Mouse (Mus musculus): Measurements from ENCODE around the gene Mme. TPM values are rescaled to one million over a fixed set of nuclear protein-coding genes. Genes with fewer than 3 reads are reported as not detected.

Mme gene
- polyA plus RNA-seq, 1 experiment from 2014 or later = 5.8 TPM

DNA sequence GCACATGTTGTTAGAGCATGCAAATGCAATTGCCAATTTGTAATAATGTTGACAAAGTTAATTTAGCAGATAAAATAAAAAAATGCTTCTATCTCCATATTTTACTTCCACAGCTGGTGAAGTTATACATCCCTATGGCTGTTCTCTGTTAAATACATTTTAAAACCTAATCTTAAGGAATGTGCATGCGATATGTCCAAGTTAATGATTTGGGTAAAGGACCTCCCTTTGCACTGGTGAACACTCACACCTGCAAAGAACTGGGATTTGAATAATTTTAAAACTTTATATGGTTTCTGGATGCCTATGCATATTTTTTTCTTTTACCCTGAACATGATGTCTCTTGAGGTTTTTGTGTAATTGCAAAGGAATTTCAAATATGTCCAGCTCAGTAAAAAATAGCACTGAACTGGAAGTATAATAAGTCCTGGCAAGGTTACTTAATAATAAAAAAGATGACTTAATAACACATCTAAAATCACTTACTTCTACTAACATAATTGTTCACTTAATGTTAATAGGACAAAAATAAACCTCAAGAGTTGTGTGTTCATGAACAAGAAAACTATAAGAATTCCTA is 110.4 kb downstream of the Mme start:
- Histone ChIP-seq H3K27ac (no peak overlapping the region), H3K36me3 (no peaks in the 10 kb centered on the region), H3K9me3 (no peaks in the 10 kb centered on the region), H3K27me3 (replicated peaks) (no peaks in the 10 kb centered on the region), H3K4me2 (no peak overlapping the region), H3K4me1 (no peaks in the 10 kb centered on the region), H3K9ac (no peak overlapping the region), H3K4me3 (replicated peaks) (no peak overlapping the region)
- 74% methylated on average over 1 of the region's 1 CpGs for WGBS
- ATAC-seq (ENCODE audit: insufficient read depth, low FRiP score, low read depth) = no peak

DNA sequence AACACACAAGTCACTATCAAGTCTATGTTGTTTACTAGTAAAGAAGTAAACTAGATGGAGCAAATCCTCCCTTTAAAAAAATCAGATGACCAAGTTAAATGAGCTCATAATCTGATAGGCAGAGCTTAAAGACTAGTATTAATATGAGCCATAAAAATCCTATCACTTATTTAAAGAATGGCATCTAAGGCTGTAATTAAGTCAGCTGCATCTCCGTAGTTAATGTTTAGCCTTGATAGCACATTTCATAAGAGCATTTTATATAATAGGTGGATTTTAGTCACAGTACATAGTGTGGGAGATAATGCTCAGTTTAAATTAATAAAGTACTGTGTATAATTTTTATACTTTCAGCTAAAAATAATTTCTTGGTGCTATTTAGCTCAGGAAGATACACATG is 118.2 kb downstream of the Mme start:
- Histone ChIP-seq H3K4me1 (no peaks in the 10 kb centered on the region), H3K27me3 (replicated peaks) (no peaks in the 10 kb centered on the region), H3K4me2 (no peak overlapping the region), H3K9ac (no peak overlapping the region), H3K27ac (no peak overlapping the region), H3K4me3 (replicated peaks) (no peak overlapping the region), H3K36me3 (no peaks in the 10 kb centered on the region), H3K9me3 (no peaks in the 10 kb centered on the region)
- 90% methylated on average over 1 of the region's 1 CpGs for WGBS
- no peak for ATAC-seq (ENCODE audit: insufficient read depth, low FRiP score, low read depth)

GRCm38 (mm10) chr3:63384989-63385388 is 143.7 kb downstream of the Mme start:
- Histone ChIP-seq H3K9me3 (no peaks in the 10 kb centered on the region), H3K4me3 (replicated peaks) (no peak overlapping the region), H3K36me3 (no peaks in the 10 kb centered on the region), H3K9ac (no peak overlapping the region), H3K27ac (no peak overlapping the region), H3K27me3 (replicated peaks) (no peaks in the 10 kb centered on the region), H3K4me2 (no peak overlapping the region), H3K4me1 (no peaks in the 10 kb centered on the region)
- WGBS = 40% methylated on average over 2 of the region's 2 CpGs
- no peak for ATAC-seq (ENCODE audit: insufficient read depth, low FRiP score, low read depth)

DNA sequence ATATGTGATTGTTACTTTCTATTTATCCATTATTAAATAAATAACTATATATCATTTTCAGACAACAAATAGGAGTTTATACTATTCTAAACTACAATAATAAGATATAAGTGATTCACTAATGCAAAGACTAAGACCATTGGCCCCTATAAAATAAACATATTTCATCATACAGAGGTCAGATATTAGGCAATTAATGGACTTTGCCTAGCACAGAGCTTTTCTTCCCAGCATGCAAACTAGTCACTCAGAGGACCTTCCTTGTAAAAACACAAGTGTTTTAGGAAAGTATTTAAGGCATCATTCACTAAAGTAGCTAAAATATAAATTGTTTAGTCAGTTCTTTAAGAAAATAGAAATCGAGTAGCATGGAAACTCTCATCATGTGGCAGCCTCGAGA is 149.4 kb downstream of the Mme start:
- ATAC-seq (ENCODE audit: insufficient read depth, low FRiP score, low read depth) = no peak

GRCm38 (mm10) chr3:63391348-63391747 is 150.0 kb downstream of the Mme start:
- ATAC-seq (ENCODE audit: insufficient read depth, low FRiP score, low read depth) = no peak
- no peak overlapping the region for H3K9ac ChIP-seq
- H3K27ac ChIP-seq = no peak overlapping the region
- H3K27me3 ChIP-seq (replicated peaks) = no peaks in the 10 kb centered on the region
- H3K4me3 ChIP-seq (replicated peaks) = no peak overlapping the region
- H3K36me3 ChIP-seq = no peaks in the 10 kb centered on the region
- H3K4me2 ChIP-seq = no peak overlapping the region
- 50% methylated on average over 2 of the region's 2 CpGs for WGBS
- no peaks in the 10 kb centered on the region for H3K4me1 ChIP-seq
- no peaks in the 10 kb centered on the region for H3K9me3 ChIP-seq

More for the DNA sequence above, 149.4 kb downstream of the Mme start:
- Histone ChIP-seq H3K9ac (no peak overlapping the region), H3K4me1 (no peaks in the 10 kb centered on the region), H3K36me3 (no peaks in the 10 kb centered on the region), H3K9me3 (no peaks in the 10 kb centered on the region), H3K27ac (no peak overlapping the region), H3K27me3 (replicated peaks) (no peaks in the 10 kb centered on the region), H3K4me2 (no peak overlapping the region), H3K4me3 (replicated peaks) (no peak overlapping the region)
- 56% methylated on average over 2 of the region's 2 CpGs for WGBS

GRCm38 (mm10) chr3:63394424-63394941 is 153.1 kb downstream of the Mme start:
- no peaks in the 10 kb centered on the region for H3K36me3 ChIP-seq
- no peak for ATAC-seq (ENCODE audit: insufficient read depth, low FRiP score, low read depth)
- H3K27ac ChIP-seq = no peak overlapping the region
- H3K27me3 ChIP-seq (replicated peaks) = no peaks in the 10 kb centered on the region
- no peak overlapping the region for H3K9ac ChIP-seq
- 83% methylated on average over 4 of the region's 4 CpGs for WGBS
- H3K4me1 ChIP-seq = no peaks in the 10 kb centered on the region
- no peak overlapping the region for H3K4me2 ChIP-seq
- no peaks in the 10 kb centered on the region for H3K9me3 ChIP-seq
- H3K4me3 ChIP-seq (replicated peaks) = no peak overlapping the region

DNA sequence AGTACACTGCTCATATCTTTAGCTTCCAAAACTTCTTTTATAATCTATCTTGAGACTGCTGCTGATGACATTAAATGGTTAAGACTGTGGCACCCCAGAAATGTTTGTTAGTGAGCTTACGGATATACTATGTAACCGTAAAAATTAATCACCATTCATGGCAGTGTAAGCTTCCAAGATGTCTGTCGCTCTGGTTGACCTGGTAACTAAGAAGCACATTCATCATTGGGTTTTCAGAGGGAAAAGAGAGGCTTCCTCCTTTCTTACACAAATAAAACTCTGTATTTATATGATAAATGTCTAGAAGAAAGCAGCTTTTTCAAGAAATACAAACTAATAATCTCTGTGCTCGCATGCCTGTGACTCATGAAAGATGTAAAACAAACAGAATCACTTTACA is 156.8 kb downstream of the Mme start:
- no peak for ATAC-seq (ENCODE audit: insufficient read depth, low FRiP score, low read depth)
- Histone ChIP-seq H3K4me1 (no peaks in the 10 kb centered on the region), H3K27ac (no peak overlapping the region), H3K9ac (no peak overlapping the region), H3K36me3 (no peaks in the 10 kb centered on the region), H3K4me3 (replicated peaks) (no peak overlapping the region), H3K9me3 (no peaks in the 10 kb centered on the region), H3K27me3 (replicated peaks) (no peaks in the 10 kb centered on the region), H3K4me2 (no peak overlapping the region)
- 43% methylated on average over 4 of the region's 4 CpGs for WGBS

- Histone ChIP-seq H3K9me3 (no peaks in the 10 kb centered on the region), H3K9ac (no peak overlapping the region), H3K36me3 (no peaks in the 10 kb centered on the region), H3K27ac (no peak overlapping the region), H3K4me1 (no peaks in the 10 kb centered on the region), H3K4me3 (replicated peaks) (no peak overlapping the region), H3K4me2 (no peak overlapping the region), H3K27me3 (replicated peaks) (no peaks in the 10 kb centered on the region)
- no peak for ATAC-seq (ENCODE audit: insufficient read depth, low FRiP score, low read depth)
- WGBS = 80% methylated on average over 3 of the region's 3 CpGs
Measured at GRCm38 (mm10) chr3:63406438-63406837, 165.1 kb downstream of the Mme start.

- H3K9ac ChIP-seq = no peak overlapping the region
- no peak overlapping the region for H3K4me2 ChIP-seq
- H3K9me3 ChIP-seq = no peaks in the 10 kb centered on the region
- peaks cover 4% of the 10 kb centered on the region; the same call in 1 of the 2 replicates for H3K4me1 ChIP-seq
- ATAC-seq (ENCODE audit: insufficient read depth, low FRiP score, low read depth) = no peak
- H3K36me3 ChIP-seq = no peaks in the 10 kb centered on the region
- 85% methylated on average over 4 of the region's 4 CpGs for WGBS
- no peak overlapping the region for H3K27ac ChIP-seq
- H3K27me3 ChIP-seq (replicated peaks) = no peaks in the 10 kb centered on the region
- no peak overlapping the region for H3K4me3 ChIP-seq (replicated peaks)
Measured at GRCm38 (mm10) chr3:63411006-63411405, 169.7 kb downstream of the Mme start.

GRCm38 (mm10) chr3:63412220-63412937 is 171.0 kb downstream of the Mme start:
- no peaks in the 10 kb centered on the region for H3K9me3 ChIP-seq
- peaks cover 4% of the 10 kb centered on the region; the same call in 1 of the 2 replicates for H3K4me1 ChIP-seq
- H3K4me2 ChIP-seq = no peak overlapping the region
- no peak overlapping the region for H3K4me3 ChIP-seq (replicated peaks)
- H3K36me3 ChIP-seq = no peaks in the 10 kb centered on the region
- 54% methylated on average over 6 of the region's 6 CpGs for WGBS
- no peak for ATAC-seq (ENCODE audit: insufficient read depth, low FRiP score, low read depth)
- no peaks in the 10 kb centered on the region for H3K27me3 ChIP-seq (replicated peaks)
- no peak overlapping the region for H3K9ac ChIP-seq
- no peak overlapping the region for H3K27ac ChIP-seq

DNA sequence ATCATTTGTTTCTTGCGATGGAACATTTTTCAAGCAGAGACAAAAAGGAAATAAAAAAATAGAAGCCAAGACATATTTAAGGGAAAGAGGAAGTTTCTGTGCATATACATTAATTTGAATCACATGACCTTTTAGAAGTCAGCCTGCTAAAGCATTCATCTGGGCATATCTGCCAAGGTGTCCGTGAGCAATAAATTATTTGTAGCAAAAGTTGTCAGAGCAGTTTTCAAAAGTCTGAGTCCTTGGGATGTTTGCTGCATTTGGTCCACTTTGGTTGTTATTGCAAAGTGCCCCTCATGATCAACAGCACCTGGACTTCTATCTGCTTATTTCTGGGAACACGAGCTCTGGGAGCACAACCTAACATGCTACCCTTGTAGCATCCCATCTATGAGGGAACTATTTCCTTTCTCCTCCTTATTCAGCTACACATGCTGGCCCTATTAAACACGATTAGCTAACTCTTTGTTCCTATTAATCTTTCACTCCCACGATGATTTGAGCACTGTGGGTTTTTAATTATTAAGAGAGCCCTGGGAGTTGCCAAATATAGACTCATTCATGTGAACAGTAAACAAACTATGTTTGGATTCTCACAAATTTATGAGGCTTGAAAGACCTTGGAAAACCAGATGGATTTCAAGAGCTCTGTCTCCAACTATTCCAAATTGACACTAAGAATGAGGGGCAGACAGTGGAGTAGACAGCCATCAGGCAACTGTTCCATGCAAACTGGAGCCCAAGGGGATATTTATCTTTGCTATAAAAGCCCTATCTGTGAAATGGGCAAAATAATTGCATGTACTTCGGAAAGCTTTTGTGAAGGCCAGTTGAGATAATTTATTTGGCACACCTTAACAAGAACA is 171.9 kb downstream of the Mme start:
- Histone ChIP-seq H3K9me3 (no peaks in the 10 kb centered on the region), H3K4me2 (no peak overlapping the region)

GRCm38 (mm10) chr3:63417284-63417683 is 175.9 kb downstream of the Mme start:
- Histone ChIP-seq H3K9me3 (no peaks in the 10 kb centered on the region), H3K36me3 (no peaks in the 10 kb centered on the region), H3K9ac (no peak overlapping the region), H3K4me2 (no peak overlapping the region), H3K4me1 (peaks cover 4% of the 10 kb centered on the region; the same call in 1 of the 2 replicates), H3K4me3 (replicated peaks) (no peak overlapping the region), H3K27ac (no peak overlapping the region), H3K27me3 (replicated peaks) (no peaks in the 10 kb centered on the region)
- ATAC-seq (ENCODE audit: insufficient read depth, low FRiP score, low read depth) = no peak
- 83% methylated on average over 1 of the region's 1 CpGs for WGBS

More for the DNA sequence above, 171.9 kb downstream of the Mme start:
- Histone ChIP-seq H3K4me3 (replicated peaks) (no peak overlapping the region), H3K9ac (no peak overlapping the region), H3K27ac (no peak overlapping the region), H3K27me3 (replicated peaks) (no peaks in the 10 kb centered on the region), H3K4me1 (peaks cover 4% of the 10 kb centered on the region; the same call in 1 of the 2 replicates), H3K36me3 (no peaks in the 10 kb centered on the region)
- no peak for ATAC-seq (ENCODE audit: insufficient read depth, low FRiP score, low read depth)
- 47% methylated on average over 6 of the region's 6 CpGs for WGBS

Data from stomach, embryonic 15.5 days (tissue).